Mouse (Mus musculus) spleen, embryonic (tissue): ENCODE measurements around the gene Vmn1r191.
"Not testable (repeated sequence)": the region's sequence is repeated elsewhere in the genome, so short reads cannot be mapped to it uniquely, and the experiment has no call there.

ENCODE experiments used
- CTCF ChIA-PET: fragments of 350-600 bp; sonication (Branson Sonifier 250); formaldehyde crosslinking; loops from one replicate; lab custom pipeline; 2022; lab: Charles Lee

The Vmn1r191 gene

GRCm38 (mm10) chr13:22183869-22184268 lies at the start of gene Vmn1r191:
TSS of gene Vmn1r191 (minus strand) at chr13:22183969.
- CTCF ChIA-PET: no interaction called here

- CTCF ChIA-PET: not testable (repeated sequence)
Observed at GRCm38 (mm10) chr13:22223060-22223459, 39.3 kb upstream of the Vmn1r191 start, which contains the start of gene Vmn1r193. TSS of gene Vmn1r193 (minus strand) at chr13:22223160.

- CTCF ChIA-PET: not testable (repeated sequence)
Observed at GRCm38 (mm10) chr13:22192756-22193155, 9.0 kb upstream of the Vmn1r191 start.

GRCm38 (mm10) chr13:22191041-22191440 lies 7.3 kb upstream of the Vmn1r191 start, which contains the start of gene Vmn1r192:
TSS of gene Vmn1r192 (minus strand) at chr13:22191141.
- CTCF ChIA-PET: no interaction called here

- CTCF ChIA-PET: no interaction called here
Observed at GRCm38 (mm10) chr13:22190385-22190784, 6.6 kb upstream of the Vmn1r191 start.

GRCm38 (mm10) chr13:22189313-22189712 lies 5.5 kb upstream of the Vmn1r191 start:
- CTCF ChIA-PET: no interaction called here

GRCm38 (mm10) chr13:22168416-22168815 lies 15.4 kb downstream of the Vmn1r191 start:
- CTCF ChIA-PET: no interaction called here

GRCm38 (mm10) chr13:22136495-22137293 lies 47.1 kb downstream of the Vmn1r191 start:
- CTCF ChIA-PET: not testable (repeated sequence)
